Mouse (Mus musculus): ENCODE data around the gene 4930435E12Rik. TPM values are rescaled to one million over a fixed set of nuclear protein-coding genes. Genes with fewer than 3 reads are reported as not detected.
"Not testable (repeated sequence)": the region's sequence is repeated elsewhere in the genome, so short reads cannot be mapped to it uniquely, and the experiment has no call there.

4930435E12Rik gene
- polyA plus RNA-seq (2015; fragmentation: Nextera tagmentation; extraction: Ambion mirVana), result not detected in 2 replicates

- no peaks in the 10 kb centered on the region for H3K27me3 ChIP-seq
- ATAC-seq (ENCODE audit: borderline replicate concordance, extremely low read depth, low FRiP score, low TSS enrichment), result no peak
- no peak within 1 kb of the TSS for H3K4me2 ChIP-seq
- H3K9me3 ChIP-seq, result no peaks in the 10 kb centered on the region
- H3K4me1 ChIP-seq, result no peaks in the 10 kb centered on the region
- no peak within 1 kb of the TSS for H3K4me3 ChIP-seq
- H3K27ac ChIP-seq, result no peak within 1 kb of the TSS
- H3K9ac ChIP-seq, result no peak within 1 kb of the TSS
- H3K36me3 ChIP-seq, result no peaks in the 10 kb centered on the region
- WGBS, result 66% methylated on average over 3 of the region's 3 CpGs
Measured at GRCm38 (mm10) chr16:38828649-38829048, at the start of gene 4930435E12Rik. Gene 4930435E12Rik, minus strand, starts transcription at chr16:38828749.

DNA sequence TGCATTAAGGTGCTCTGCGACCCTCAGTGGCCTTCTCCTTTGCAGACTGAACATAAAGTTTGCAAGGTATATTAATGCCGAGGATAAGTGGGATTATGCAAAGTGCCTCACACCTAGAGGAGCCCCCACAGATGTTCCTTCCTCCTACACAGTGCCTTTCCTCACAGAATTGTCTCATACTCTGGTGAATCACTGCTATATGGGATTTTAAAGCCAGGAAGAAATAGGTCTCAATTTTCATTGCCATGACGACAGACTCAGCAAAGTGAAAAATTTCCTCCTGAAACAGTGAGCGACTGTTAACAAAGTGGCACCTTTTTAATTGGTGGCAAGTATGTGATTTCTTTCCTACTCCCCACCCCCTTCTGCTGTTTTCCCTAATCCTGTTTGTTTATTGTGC lies 45.9 kb upstream of the 4930435E12Rik start:
- Histone ChIP-seq H3K36me3 (no peaks in the 10 kb centered on the region), H3K4me2 (no peak overlapping the region), H3K9me3 (no peaks in the 10 kb centered on the region), H3K27me3 (no peaks in the 10 kb centered on the region), H3K4me3 (no peak overlapping the region), H3K27ac (no peak overlapping the region), H3K4me1 (no peaks in the 10 kb centered on the region), H3K9ac (no peak overlapping the region)
- ATAC-seq (ENCODE audit: borderline replicate concordance, extremely low read depth, low FRiP score, low TSS enrichment), result no peak
- 28% methylated on average over 4 of the region's 4 CpGs for WGBS

DNA sequence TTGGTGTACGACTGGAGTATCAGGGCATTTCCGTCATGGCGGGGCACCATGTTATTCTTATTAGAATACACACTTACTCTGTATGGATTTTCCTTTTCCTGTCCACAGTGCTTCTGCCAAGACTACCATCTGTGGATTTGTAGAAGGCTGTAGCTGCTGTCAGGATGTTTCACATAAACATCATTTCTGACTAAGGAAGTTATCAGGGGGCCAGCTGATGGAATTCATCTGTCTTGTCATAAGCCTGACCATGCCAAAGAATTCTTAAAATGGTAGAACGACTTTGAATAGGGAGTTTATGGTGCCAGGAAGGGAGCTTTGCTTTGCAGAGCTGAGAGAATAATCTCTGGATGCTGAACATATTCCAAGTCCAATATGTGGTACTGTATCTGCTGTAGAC lies 44.7 kb upstream of the 4930435E12Rik start:
- Histone ChIP-seq H3K9ac (no peak overlapping the region), H3K4me3 (no peak overlapping the region), H3K27ac (no peak overlapping the region), H3K4me2 (no peak overlapping the region), H3K9me3 (no peaks in the 10 kb centered on the region), H3K4me1 (no peaks in the 10 kb centered on the region), H3K27me3 (no peaks in the 10 kb centered on the region), H3K36me3 (no peaks in the 10 kb centered on the region)
- WGBS, result 55% methylated on average over 4 of the region's 4 CpGs
- ATAC-seq (ENCODE audit: borderline replicate concordance, extremely low read depth, low FRiP score, low TSS enrichment), result no peak

GRCm38 (mm10) chr16:38864358-38864757 lies 35.8 kb upstream of the 4930435E12Rik start:
- Histone ChIP-seq H3K27me3 (no peaks in the 10 kb centered on the region), H3K9me3 (no peaks in the 10 kb centered on the region)

GRCm38 (mm10) chr16:38860548-38860947 lies 32.0 kb upstream of the 4930435E12Rik start:
- no peaks in the 10 kb centered on the region for H3K4me1 ChIP-seq
- H3K27ac ChIP-seq, result no peak overlapping the region
- no peaks in the 10 kb centered on the region for H3K9me3 ChIP-seq
- H3K9ac ChIP-seq, result no peak overlapping the region
- no peak for ATAC-seq (ENCODE audit: borderline replicate concordance, extremely low read depth, low FRiP score, low TSS enrichment)
- no peaks in the 10 kb centered on the region for H3K36me3 ChIP-seq
- no peaks in the 10 kb centered on the region; the same call in 1 of the 2 replicates for H3K27me3 ChIP-seq
- WGBS, result 77% methylated on average over 6 of the region's 6 CpGs
- no peak overlapping the region for H3K4me2 ChIP-seq
- H3K4me3 ChIP-seq, result no peak overlapping the region

More at GRCm38 (mm10) chr16:38864358-38864757, 35.8 kb upstream of the 4930435E12Rik start:
- H3K4me1 ChIP-seq, result no peaks in the 10 kb centered on the region
- no peak overlapping the region for H3K27ac ChIP-seq
- WGBS, result 61% methylated on average over 5 of the region's 5 CpGs
- no peaks in the 10 kb centered on the region for H3K36me3 ChIP-seq
- H3K4me3 ChIP-seq, result no peak overlapping the region
- no peak for ATAC-seq (ENCODE audit: borderline replicate concordance, extremely low read depth, low FRiP score, low TSS enrichment)
- no peak overlapping the region for H3K4me2 ChIP-seq
- no peak overlapping the region for H3K9ac ChIP-seq

GRCm38 (mm10) chr16:38858120-38858749 lies 29.7 kb upstream of the 4930435E12Rik start:
- Histone ChIP-seq H3K4me1 (no peaks in the 10 kb centered on the region), H3K27ac (no peak overlapping the region), H3K27me3 (no peaks in the 10 kb centered on the region; the same call in 1 of the 2 replicates), H3K4me3 (no peak overlapping the region), H3K36me3 (no peaks in the 10 kb centered on the region), H3K9me3 (no peaks in the 10 kb centered on the region), H3K9ac (no peak overlapping the region), H3K4me2 (no peak overlapping the region)
- WGBS, result 21% methylated on average over 8 of the region's 8 CpGs
- no peak for ATAC-seq (ENCODE audit: borderline replicate concordance, extremely low read depth, low FRiP score, low TSS enrichment)

GRCm38 (mm10) chr16:38812521-38812920 lies 16.0 kb downstream of the 4930435E12Rik start:
- WGBS, result 26% methylated on average over 8 of the region's 8 CpGs
- Histone ChIP-seq H3K4me2 (no peak overlapping the region), H3K4me1 (peaks cover 21% of the 10 kb centered on the region), H3K36me3 (no peaks in the 10 kb centered on the region), H3K9me3 (no peaks in the 10 kb centered on the region), H3K27me3 (no peaks in the 10 kb centered on the region), H3K27ac (no peak overlapping the region), H3K4me3 (no peak overlapping the region), H3K9ac (no peak overlapping the region)
- ATAC-seq (ENCODE audit: borderline replicate concordance, extremely low read depth, low FRiP score, low TSS enrichment), result no peak

- ATAC-seq (ENCODE audit: borderline replicate concordance, extremely low read depth, low FRiP score, low TSS enrichment), result no peak
- Histone ChIP-seq H3K27me3 (no peaks in the 10 kb centered on the region), H3K4me1 (no peaks in the 10 kb centered on the region), H3K36me3 (no peaks in the 10 kb centered on the region), H3K9ac (no peak overlapping the region), H3K4me2 (no peak overlapping the region), H3K27ac (no peak overlapping the region), H3K4me3 (no peak overlapping the region), H3K9me3 (no peaks in the 10 kb centered on the region)
- WGBS, result 55% methylated on average over 5 of the region's 5 CpGs
Measured at GRCm38 (mm10) chr16:38810196-38810595, 18.4 kb downstream of the 4930435E12Rik start.

GRCm38 (mm10) chr16:38807796-38808195 lies 20.8 kb downstream of the 4930435E12Rik start:
- not testable (repeated sequence) for H3K4me3 ChIP-seq; H3K9ac ChIP-seq; H3K4me2 ChIP-seq; H3K4me1 ChIP-seq; ATAC-seq (ENCODE audit: borderline replicate concordance, extremely low read depth, low FRiP score, low TSS enrichment); H3K27ac ChIP-seq; H3K9me3 ChIP-seq; H3K27me3 ChIP-seq; H3K36me3 ChIP-seq
- 83% methylated on average over 5 of the region's 5 CpGs for whole genome bisulfite sequencing

GRCm38 (mm10) chr16:38800091-38800490 lies 28.5 kb downstream of the 4930435E12Rik start, which contains the start of gene Upk1b:
Gene Upk1b, minus strand, starts transcription at chr16:38800328.
- Histone ChIP-seq H3K9ac (no peak within 1 kb of the TSS), H3K27ac (peak within 1 kb of the TSS; percentile 18; the same call in 1 of the 2 replicates), H3K4me2 (peak within 1 kb of the TSS; percentile 22; the same call in 1 of the 2 replicates), H3K9me3 (no peaks in the 10 kb centered on the region), H3K36me3 (no peaks in the 10 kb centered on the region), H3K27me3 (no peaks in the 10 kb centered on the region), H3K4me1 (peaks cover 15% of the 10 kb centered on the region), H3K4me3 (no peak within 1 kb of the TSS)
- 27% methylated on average over 10 of the region's 10 CpGs for WGBS
- ATAC-seq (ENCODE audit: borderline replicate concordance, extremely low read depth, low FRiP score, low TSS enrichment), result peak; percentile 66; the same call in 1 of the 2 replicates

GRCm38 (mm10) chr16:38798957-38799450 lies 29.5 kb downstream of the 4930435E12Rik start:
- peak overlapping the region; percentile 18; the same call in 1 of the 2 replicates for H3K27ac ChIP-seq
- ATAC-seq (ENCODE audit: borderline replicate concordance, extremely low read depth, low FRiP score, low TSS enrichment), result peak; percentile 43; the same call in 1 of the 2 replicates
- H3K9ac ChIP-seq, result no peak overlapping the region
- no peaks in the 10 kb centered on the region for H3K27me3 ChIP-seq
- no peaks in the 10 kb centered on the region for H3K9me3 ChIP-seq
- H3K4me2 ChIP-seq, result no peak overlapping the region; the same call in 1 of the 2 replicates
- no peaks in the 10 kb centered on the region for H3K36me3 ChIP-seq
- H3K4me3 ChIP-seq, result no peak overlapping the region
- H3K4me1 ChIP-seq, result peaks cover 15% of the 10 kb centered on the region
- WGBS, result 25% methylated on average over 3 of the region's 3 CpGs

GRCm38 (mm10) chr16:38793120-38793519 lies 35.4 kb downstream of the 4930435E12Rik start:
- WGBS, result 41% methylated on average over 6 of the region's 6 CpGs
- H3K4me1 ChIP-seq, result peaks cover 8% of the 10 kb centered on the region; the same call in 1 of the 2 replicates
- H3K4me2 ChIP-seq, result no peak overlapping the region; the same call in 1 of the 2 replicates
- no peaks in the 10 kb centered on the region for H3K9me3 ChIP-seq
- no peaks in the 10 kb centered on the region for H3K27me3 ChIP-seq
- H3K27ac ChIP-seq, result no peak overlapping the region
- no peak overlapping the region for H3K9ac ChIP-seq
- ATAC-seq (ENCODE audit: borderline replicate concordance, extremely low read depth, low FRiP score, low TSS enrichment), result peak; percentile 80; the same call in 1 of the 2 replicates
- no peak overlapping the region for H3K4me3 ChIP-seq
- H3K36me3 ChIP-seq, result no peaks in the 10 kb centered on the region

Data from lung, embryonic 15.5 days (tissue).